Mouse (Mus musculus): ENCODE results near the gene Npr2.

GRCm38 (mm10) chr4:43620146-43620778 lies 11.5 kb upstream of the Npr2 start:
- TF ChIP-seq POLR2A (IDR thresholded peaks at IDR 0.05; ENCODE audit: borderline replicate concordance, extremely low read depth, insufficient read depth, insufficient read length, poor library complexity, severe bottlenecking) (no peak), CTCF (IDR thresholded peaks at IDR 0.05; ENCODE audit: borderline replicate concordance, extremely low read depth, insufficient read depth, insufficient read length) (no peak)
